Mouse (Mus musculus) layer of hippocampus, adult 9-11 months (tissue): ENCODE results near the gene Ryk.

Source experiments
- DNase-seq: peaks from one replicate; pipeline ENCODE4 v3.0.0; 2022

Gene Ryk

GRCm38 (mm10) chr9:102859399-102859798 lies 24.7 kb downstream of the Ryk start:
- no peak for DNase-seq

GRCm38 (mm10) chr9:102859963-102860362 lies 25.2 kb downstream of the Ryk start:
- DNase-seq, result no peak

- DNase-seq, result no peak
Observed at GRCm38 (mm10) chr9:102860802-102861469, 26.2 kb downstream of the Ryk start.

GRCm38 (mm10) chr9:102861789-102862188 lies 27.1 kb downstream of the Ryk start:
- DNase-seq, result no peak

GRCm38 (mm10) chr9:102862260-102862659 lies 27.5 kb downstream of the Ryk start:
- DNase-seq, result no peak

- DNase-seq, result peak; percentile 89
Observed at GRCm38 (mm10) chr9:102863876-102864545, 29.3 kb downstream of the Ryk start.

GRCm38 (mm10) chr9:102864931-102865330 lies 30.2 kb downstream of the Ryk start:
- no peak for DNase-seq

GRCm38 (mm10) chr9:102865946-102866737 lies 31.4 kb downstream of the Ryk start:
- no peak for DNase-seq

- peak; percentile 49 for DNase-seq
Observed at GRCm38 (mm10) chr9:102866893-102867292, 32.2 kb downstream of the Ryk start.

- no peak for DNase-seq
Observed at GRCm38 (mm10) chr9:102867516-102867915, 32.8 kb downstream of the Ryk start.

GRCm38 (mm10) chr9:102868451-102868850 lies 33.7 kb downstream of the Ryk start:
- DNase-seq, result no peak

GRCm38 (mm10) chr9:102876054-102876690 lies 41.5 kb downstream of the Ryk start:
- DNase-seq, result no peak

GRCm38 (mm10) chr9:102877916-102878315 lies 43.2 kb downstream of the Ryk start:
- DNase-seq, result no peak

GRCm38 (mm10) chr9:102879545-102879944 lies 44.8 kb downstream of the Ryk start:
- peak; percentile 42 for DNase-seq

GRCm38 (mm10) chr9:102884703-102885102 lies 50.0 kb downstream of the Ryk start:
- no peak for DNase-seq

GRCm38 (mm10) chr9:102890166-102890565 lies 55.4 kb downstream of the Ryk start:
- no peak for DNase-seq

- no peak for DNase-seq
Observed at GRCm38 (mm10) chr9:102892480-102893355, 58.0 kb downstream of the Ryk start.

GRCm38 (mm10) chr9:102893356-102893870 lies 58.7 kb downstream of the Ryk start:
- no peak for DNase-seq

GRCm38 (mm10) chr9:102899916-102900315 lies 65.2 kb downstream of the Ryk start:
- no peak for DNase-seq

GRCm38 (mm10) chr9:102902308-102902707 lies 67.6 kb downstream of the Ryk start:
- DNase-seq, result no peak

GRCm38 (mm10) chr9:102904952-102905351 lies 70.2 kb downstream of the Ryk start:
- no peak for DNase-seq

GRCm38 (mm10) chr9:102906781-102907180 lies 72.1 kb downstream of the Ryk start:
- DNase-seq, result no peak
